Mouse (Mus musculus) brain, embryonic 14.5 days (tissue): ENCODE results near the gene Gnmt. TPM values are rescaled to one million over a fixed set of nuclear protein-coding genes. Genes with fewer than 3 reads are reported as not detected.
"Not testable (repeated sequence)": the region's sequence is repeated elsewhere in the genome, so short reads cannot be mapped to it uniquely, and the experiment has no call there.

Experiments used
- DNase-seq: peaks from one replicate; pipeline ENCODE4 v3.0.0-alpha.2; 2011; ENCODE audit warnings: low read depth
- CTCF ChIP-seq: fragments of 200-500 bp; IDR thresholded peaks from 2 replicates; pipeline ENCODE4 v1.5.1; 2012; ENCODE audit warnings: inconsistent platforms, mild to moderate bottlenecking, moderate library complexity, borderline replicate concordance; ENCODE audit not compliant: insufficient read depth, insufficient read length; ENCODE audit errors: extremely low read depth
- POLR2A ChIP-seq: fragments of 200-500 bp; IDR thresholded peaks from 2 replicates; pipeline ENCODE4 v1.6.1; 2012; ENCODE audit warnings: mild to moderate bottlenecking, inconsistent platforms, borderline replicate concordance; ENCODE audit not compliant: poor library complexity, insufficient read depth, insufficient read length, severe bottlenecking; ENCODE audit errors: extremely low read depth
- polyA plus RNA-seq: library from polyadenylated mRNA; depleted of rRNA; stranded (reverse); fragments of >200 nt; gene quantifications from 2 replicates; pipeline ENCODE4 v1.2.3, GENCODE M21; 2012; rRNA removed

The Gnmt gene
- 1.5 and 2.4 TPM in 2 replicates for polyA plus RNA-seq

DNA sequence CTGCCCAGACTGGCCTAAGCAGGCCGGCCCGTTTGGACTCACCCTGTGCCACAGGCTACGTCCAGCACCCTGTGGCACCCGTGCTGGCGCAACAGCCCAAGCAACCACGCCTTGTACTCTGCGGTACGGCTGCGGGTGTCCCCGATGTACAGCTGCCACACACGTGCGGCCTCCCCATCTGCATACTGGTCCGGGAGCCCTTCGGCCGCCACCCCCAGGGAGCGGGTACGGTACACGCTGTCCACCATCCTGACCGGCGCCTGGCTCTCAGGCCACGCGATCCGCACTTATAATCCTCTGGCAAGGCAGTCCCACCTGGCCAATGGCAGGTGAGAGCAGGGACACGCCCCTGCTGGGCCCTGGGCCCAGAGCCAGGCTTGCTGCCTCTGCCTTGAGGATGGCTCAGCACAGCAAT, at the start of gene Gnmt:
Gene Gnmt (minus strand): TSS at position 265 of the 415 bp plus-strand sequence.
- DNase-seq: no peak
- no peak for TF ChIP-seq POLR2A
- no peak for TF ChIP-seq CTCF

DNA sequence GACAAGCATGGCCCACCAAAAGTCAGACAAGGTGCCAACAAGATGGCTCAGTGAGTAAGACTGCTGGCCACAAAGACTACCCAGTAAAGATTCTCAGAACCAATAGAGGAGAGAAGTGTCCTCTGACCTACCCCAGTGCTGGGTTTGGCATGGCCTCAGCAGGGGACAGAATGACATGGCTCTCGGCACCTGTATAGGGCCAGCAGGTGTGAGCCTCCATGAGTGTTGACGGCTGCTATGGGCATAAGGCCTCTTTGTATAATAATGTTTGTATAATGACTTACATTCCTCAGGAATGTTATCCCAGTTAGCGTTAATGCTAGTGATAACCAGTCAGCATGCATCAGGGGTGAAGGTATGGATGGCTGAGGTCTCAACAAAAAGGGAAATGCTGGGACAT, 47.1 kb upstream of the Gnmt start:
- DNase-seq: no peak

GRCm38 (mm10) chr17:46775070-46775469, 46.1 kb upstream of the Gnmt start:
- TF ChIP-seq POLR2A (no peak), CTCF (no peak)
- DNase-seq: no peak

More for the DNA sequence above, 47.1 kb upstream of the Gnmt start:
- TF ChIP-seq POLR2A (no peak), CTCF (no peak)

DNA sequence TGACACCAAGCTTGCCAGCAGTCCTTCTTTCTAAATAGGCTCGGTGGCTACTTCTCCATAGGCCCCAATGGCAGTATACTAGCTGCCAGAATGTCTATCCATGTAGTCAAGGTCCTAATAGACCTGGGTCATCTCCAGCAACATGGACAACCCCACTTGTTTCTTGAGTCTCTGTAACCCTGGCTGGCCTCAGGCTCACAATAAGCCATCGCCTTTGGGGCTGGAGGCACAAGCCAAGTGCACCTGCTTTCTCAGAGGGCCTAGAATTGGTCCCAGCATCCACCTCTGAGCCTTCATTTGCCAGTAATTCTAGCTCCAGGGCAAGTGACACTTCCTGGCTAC, 45.1 kb upstream of the Gnmt start:
- no peak for DNase-seq
- TF ChIP-seq CTCF (no peak), POLR2A (no peak)

- DNase-seq: peak; percentile 55
- no peak for TF ChIP-seq POLR2A
- TF ChIP-seq CTCF: peak; percentile 6; the same call in 1 of the 2 replicates
These were observed 44.5 kb upstream of the Gnmt start for GRCm38 (mm10) chr17:46773278-46774130.

GRCm38 (mm10) chr17:46772404-46773277, 43.7 kb upstream of the Gnmt start, which contains the start of gene 2310039H08Rik:
Gene 2310039H08Rik (plus strand): TSS chr17:46772635.
- peak; percentile 96 for DNase-seq

GRCm38 (mm10) chr17:46772038-46772403, 43.1 kb upstream of the Gnmt start:
- TF ChIP-seq CTCF: no peak
- TF ChIP-seq POLR2A: no peak
- no peak for DNase-seq

More at GRCm38 (mm10) chr17:46772404-46773277, 43.7 kb upstream of the Gnmt start, which contains the start of gene 2310039H08Rik:
- TF ChIP-seq POLR2A (peak; percentile 67; the same call in 1 of the 2 replicates), CTCF (no peak)

DNA sequence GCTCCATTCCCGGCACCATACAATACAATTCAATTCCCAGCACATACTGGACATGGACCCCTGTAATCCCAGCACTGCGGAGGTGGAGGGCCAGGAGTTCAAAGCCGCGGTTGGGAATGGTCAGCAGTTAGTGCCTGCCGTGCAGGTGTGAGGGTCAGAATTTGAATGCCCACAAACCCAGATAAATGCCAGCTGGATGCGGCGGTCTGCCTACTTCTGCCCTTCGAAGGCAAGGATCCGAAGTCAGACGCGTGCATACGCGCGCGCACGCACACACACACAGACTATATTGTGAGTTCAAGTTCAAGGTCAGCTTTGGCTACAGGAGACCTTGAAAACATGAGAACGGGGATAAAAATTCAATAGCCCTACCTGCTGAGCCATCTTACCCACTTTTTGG, 42.6 kb upstream of the Gnmt start:
- TF ChIP-seq CTCF (no peak), POLR2A (no peak)
- no peak for DNase-seq

- TF ChIP-seq POLR2A (no peak), CTCF (no peak)
- no peak for DNase-seq
These were observed 42.1 kb upstream of the Gnmt start for GRCm38 (mm10) chr17:46771025-46771424.

- no peak for DNase-seq
- TF ChIP-seq CTCF (no peak), POLR2A (no peak)
These were observed 41.6 kb upstream of the Gnmt start for GRCm38 (mm10) chr17:46770546-46770945.

- DNase-seq: no peak
- TF ChIP-seq POLR2A (no peak), CTCF (no peak)
These were observed 38.9 kb upstream of the Gnmt start for GRCm38 (mm10) chr17:46767868-46768267.

- not testable (repeated sequence) for DNase-seq
These were observed 35.9 kb upstream of the Gnmt start for GRCm38 (mm10) chr17:46764916-46765315.
